Mouse (Mus musculus) olfactory bulb, adult 2 months (tissue): ENCODE data around the gene Alg9.

Experiments used
- CTCF ChIP-seq: fragments of 200-500 bp; IDR thresholded peaks from 2 replicates; pipeline ENCODE4 v1.5.1; 2012; ENCODE audit warnings: low read depth, mild to moderate bottlenecking, low read length, moderate library complexity; ENCODE audit not compliant: insufficient read depth
- POLR2A ChIP-seq: fragments of 200-500 bp; IDR thresholded peaks from 2 replicates; pipeline ENCODE4 v1.6.1; 2012; ENCODE audit warnings: mild to moderate bottlenecking, low read depth, low read length, moderate library complexity; ENCODE audit not compliant: insufficient read depth

GRCm38 (mm10) chr9:50727925-50728651 lies 46.7 kb upstream of the Alg9 start:
- peak; percentile 37; the same call in 1 of the 2 replicates for TF ChIP-seq POLR2A
- no peak for TF ChIP-seq CTCF
